Mouse (Mus musculus): Measurements from ENCODE around the gene Gas2l3. TPM values are rescaled to one million over a fixed set of nuclear protein-coding genes. Genes with fewer than 3 reads are reported as not detected.

Gene Gas2l3
- polyA plus RNA-seq, 2 experiments, result 5.9 to 11.3 TPM

DNA sequence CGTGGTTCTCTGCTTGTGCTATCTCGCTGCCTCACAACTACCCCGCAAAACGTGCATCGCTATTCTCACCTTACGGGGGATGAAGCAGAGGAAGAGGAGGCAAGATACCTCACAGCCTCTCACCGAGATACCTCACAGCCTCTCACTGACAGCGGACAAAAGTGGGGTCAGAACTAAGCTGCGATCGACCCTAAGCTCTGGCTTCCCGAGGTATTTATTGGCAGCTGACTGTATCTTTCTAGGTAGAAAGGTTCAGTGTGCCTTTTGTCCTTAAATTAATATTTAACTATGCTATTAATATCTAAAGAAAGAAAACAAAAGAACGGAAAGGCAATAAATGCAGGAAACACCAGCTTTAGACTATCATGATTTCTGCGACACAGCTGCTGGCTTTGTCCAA is 11.0 kb downstream of the Gas2l3 start:
- 96% methylated on average over 13 of the region's 13 CpGs for WGBS
- no peak for ATAC-seq (ENCODE audit: low FRiP score, low read depth)
- no peaks in the 10 kb centered on the region for H3K9me3 ChIP-seq (ENCODE audit: control insufficient read depth, low read length)

GRCm38 (mm10) chr10:89430751-89431150 is 13.0 kb downstream of the Gas2l3 start:
- H3K36me3 ChIP-seq (ENCODE audit: control insufficient read depth, insufficient read depth, low read length), result peaks cover 20% of the 10 kb centered on the region
- no peak overlapping the region for H3K27ac ChIP-seq (replicated peaks; ENCODE audit: low read depth, low read length)
- ATAC-seq (ENCODE audit: low FRiP score, low read depth), result no peak
- no peak overlapping the region for H3K4me3 ChIP-seq (replicated peaks; ENCODE audit: low read length)
- 92% methylated on average over 7 of the region's 7 CpGs for WGBS
- H3K9ac ChIP-seq (ENCODE audit: low read depth, low read length, severe bottlenecking), result no peak overlapping the region
- TF ChIP-seq POLR2A (IDR thresholded peaks at IDR 0.05; ENCODE audit: borderline replicate concordance, extremely low read depth, insufficient read depth, insufficient read length), result no peak
- H3K4me1 ChIP-seq (ENCODE audit: control insufficient read depth, insufficient read depth, low read length), result peaks cover 4% of the 10 kb centered on the region
- no peak for DNase-seq (ENCODE audit: low spot score)
- no peaks in the 10 kb centered on the region for H3K9me3 ChIP-seq (ENCODE audit: control insufficient read depth, low read length)
- no peaks in the 10 kb centered on the region for H3K27me3 ChIP-seq (ENCODE audit: control insufficient read depth, insufficient read depth, low read length)
- H3K4me2 ChIP-seq (replicated peaks; ENCODE audit: low read depth, low read length, severe bottlenecking), result no peak overlapping the region

More for the DNA sequence above, 11.0 kb downstream of the Gas2l3 start:
- peaks cover 14% of the 10 kb centered on the region for H3K36me3 ChIP-seq (ENCODE audit: control insufficient read depth, insufficient read depth, low read length)
- H3K27ac ChIP-seq (replicated peaks; ENCODE audit: low read depth, low read length), result no peak overlapping the region
- H3K4me2 ChIP-seq (replicated peaks; ENCODE audit: low read depth, low read length, severe bottlenecking), result no peak overlapping the region
- no peak overlapping the region for H3K9ac ChIP-seq (ENCODE audit: low read depth, low read length, severe bottlenecking)
- no peak overlapping the region for H3K4me3 ChIP-seq (replicated peaks; ENCODE audit: low read length)
- H3K4me1 ChIP-seq (ENCODE audit: control insufficient read depth, insufficient read depth, low read length), result peaks cover 6% of the 10 kb centered on the region
- no peaks in the 10 kb centered on the region for H3K27me3 ChIP-seq (ENCODE audit: control insufficient read depth, insufficient read depth, low read length)
- no peak for DNase-seq (ENCODE audit: low spot score)
- TF ChIP-seq POLR2A (IDR thresholded peaks at IDR 0.05; ENCODE audit: borderline replicate concordance, extremely low read depth, insufficient read depth, insufficient read length), result no peak

DNA sequence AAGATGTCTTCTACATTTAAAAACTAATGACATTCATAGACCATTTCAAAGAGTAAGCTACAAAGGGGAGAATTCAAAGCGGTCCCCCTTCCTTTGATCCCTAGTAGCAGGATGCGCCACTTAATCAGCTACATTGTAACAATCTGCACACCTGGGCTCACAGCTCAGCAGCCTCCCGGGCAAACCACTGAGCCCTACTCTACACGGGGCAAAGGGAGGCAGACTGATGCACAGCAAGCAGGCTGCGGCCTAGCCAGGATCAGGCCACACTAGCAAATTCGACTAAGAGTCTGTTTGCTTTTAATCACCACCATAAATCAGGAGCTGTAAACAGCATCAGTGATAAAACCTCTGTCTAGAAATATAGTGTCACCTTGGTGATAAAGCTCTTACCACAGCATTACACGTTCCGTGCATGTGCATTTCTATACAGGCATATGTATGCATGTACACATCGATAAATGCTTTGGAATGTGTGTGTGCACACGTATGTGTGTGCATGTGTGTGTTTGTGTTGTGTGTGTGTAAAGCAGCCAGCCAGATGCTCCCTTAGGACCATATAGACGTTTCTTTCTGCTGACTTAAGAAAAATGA is 18.9 kb downstream of the Gas2l3 start:
- Histone ChIP-seq H3K36me3 (ENCODE audit: control insufficient read depth, insufficient read depth, low read length) (peaks cover 42% of the 10 kb centered on the region), H3K27me3 (ENCODE audit: control insufficient read depth, insufficient read depth, low read length) (no peaks in the 10 kb centered on the region), H3K4me3 (replicated peaks; ENCODE audit: low read length) (no peak overlapping the region), H3K9ac (ENCODE audit: low read depth, low read length, severe bottlenecking) (no peak overlapping the region), H3K4me2 (replicated peaks; ENCODE audit: low read depth, low read length, severe bottlenecking) (no peak overlapping the region), H3K4me1 (ENCODE audit: control insufficient read depth, insufficient read depth, low read length) (no peaks in the 10 kb centered on the region), H3K9me3 (ENCODE audit: control insufficient read depth, low read length) (no peaks in the 10 kb centered on the region), H3K27ac (replicated peaks; ENCODE audit: low read depth, low read length) (no peak overlapping the region)
- DNase-seq (ENCODE audit: low spot score), result no peak
- WGBS, result 74% methylated on average over 11 of the region's 11 CpGs
- TF ChIP-seq POLR2A (IDR thresholded peaks at IDR 0.05; ENCODE audit: borderline replicate concordance, extremely low read depth, insufficient read depth, insufficient read length), result no peak
- no peak for ATAC-seq (ENCODE audit: low FRiP score, low read depth)

DNA sequence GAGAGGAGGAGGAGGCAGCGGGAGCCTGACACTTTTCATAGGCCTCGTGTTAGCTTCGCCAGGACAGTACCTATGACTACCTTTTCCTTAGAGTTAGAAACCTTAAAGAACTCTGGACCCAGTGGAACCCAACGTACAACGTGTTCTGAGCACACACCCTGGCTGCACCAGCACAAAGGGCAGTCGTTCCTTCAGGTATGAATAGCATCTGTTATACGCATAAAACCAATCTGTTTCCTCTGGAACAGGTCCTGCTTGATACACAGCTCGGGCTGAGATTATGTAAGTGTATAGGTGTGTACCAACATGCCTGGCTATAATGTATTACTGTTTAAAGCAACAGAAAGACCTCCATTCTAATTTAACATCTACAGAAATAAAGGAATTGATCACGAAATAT is 19.6 kb downstream of the Gas2l3 start:
- Histone ChIP-seq H3K4me1 (ENCODE audit: control insufficient read depth, insufficient read depth, low read length) (no peaks in the 10 kb centered on the region), H3K9ac (ENCODE audit: low read depth, low read length, severe bottlenecking) (no peak overlapping the region), H3K4me2 (replicated peaks; ENCODE audit: low read depth, low read length, severe bottlenecking) (no peak overlapping the region), H3K27me3 (ENCODE audit: control insufficient read depth, insufficient read depth, low read length) (no peaks in the 10 kb centered on the region), H3K9me3 (ENCODE audit: control insufficient read depth, low read length) (no peaks in the 10 kb centered on the region), H3K4me3 (replicated peaks; ENCODE audit: low read length) (no peak overlapping the region), H3K27ac (replicated peaks; ENCODE audit: low read depth, low read length) (no peak overlapping the region), H3K36me3 (ENCODE audit: control insufficient read depth, insufficient read depth, low read length) (peaks cover 42% of the 10 kb centered on the region)
- ATAC-seq (ENCODE audit: low FRiP score, low read depth) (no peak), DNase-seq (ENCODE audit: low spot score) (no peak)
- WGBS, result 89% methylated on average over 9 of the region's 9 CpGs
- TF ChIP-seq POLR2A (IDR thresholded peaks at IDR 0.05; ENCODE audit: borderline replicate concordance, extremely low read depth, insufficient read depth, insufficient read length), result no peak

DNA sequence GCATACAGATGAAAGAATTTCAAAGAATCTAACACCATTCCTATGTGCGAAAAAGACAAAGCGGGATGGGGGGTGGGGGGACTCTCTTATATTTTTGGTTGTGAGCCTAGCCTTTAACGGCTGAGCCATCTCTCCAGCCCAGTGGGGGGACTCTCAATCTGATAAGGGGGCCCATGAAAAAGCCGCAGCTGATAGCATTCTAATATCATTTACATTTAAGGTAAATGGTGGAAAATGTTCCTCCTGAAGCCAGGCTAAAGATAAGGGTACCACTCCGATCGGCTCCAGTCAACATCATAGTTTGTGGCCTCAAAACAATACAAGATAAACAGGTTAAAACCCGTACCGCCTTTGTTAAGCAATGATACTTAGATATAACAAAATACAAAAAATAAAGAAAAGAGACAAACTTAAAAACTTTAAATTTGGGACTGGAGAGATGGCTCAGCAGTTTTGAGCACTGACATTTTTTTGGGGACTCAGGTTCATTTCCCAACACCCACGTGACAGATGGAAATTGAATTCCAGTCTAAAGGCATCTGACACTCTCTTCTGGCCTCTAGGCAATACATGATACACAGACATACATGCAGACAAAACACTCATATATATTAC is 20.5 kb downstream of the Gas2l3 start:
- peaks cover 35% of the 10 kb centered on the region for H3K36me3 ChIP-seq (ENCODE audit: control insufficient read depth, insufficient read depth, low read length)
- TF ChIP-seq POLR2A (IDR thresholded peaks at IDR 0.05; ENCODE audit: borderline replicate concordance, extremely low read depth, insufficient read depth, insufficient read length), result no peak
- H3K9me3 ChIP-seq (ENCODE audit: control insufficient read depth, low read length), result no peaks in the 10 kb centered on the region
- H3K4me2 ChIP-seq (replicated peaks; ENCODE audit: low read depth, low read length, severe bottlenecking), result no peak overlapping the region
- 90% methylated on average over 9 of the region's 9 CpGs for WGBS
- no peak overlapping the region for H3K27ac ChIP-seq (replicated peaks; ENCODE audit: low read depth, low read length)
- no peak overlapping the region for H3K9ac ChIP-seq (ENCODE audit: low read depth, low read length, severe bottlenecking)
- no peak overlapping the region for H3K4me3 ChIP-seq (replicated peaks; ENCODE audit: low read length)
- no peaks in the 10 kb centered on the region for H3K27me3 ChIP-seq (ENCODE audit: control insufficient read depth, insufficient read depth, low read length)
- ATAC-seq (ENCODE audit: low FRiP score, low read depth) (no peak), DNase-seq (ENCODE audit: low spot score) (no peak)
- H3K4me1 ChIP-seq (ENCODE audit: control insufficient read depth, insufficient read depth, low read length), result no peaks in the 10 kb centered on the region

Data from limb, embryonic 14.5 days (tissue).